Mouse (Mus musculus) lung, postnatal 10 days (tissue): Measurements from ENCODE around the gene Lsm10.

Experiments used
- DNase-seq: peaks from one replicate; pipeline ENCODE4 v3.0.0; 2021

Lsm10 gene

DNA sequence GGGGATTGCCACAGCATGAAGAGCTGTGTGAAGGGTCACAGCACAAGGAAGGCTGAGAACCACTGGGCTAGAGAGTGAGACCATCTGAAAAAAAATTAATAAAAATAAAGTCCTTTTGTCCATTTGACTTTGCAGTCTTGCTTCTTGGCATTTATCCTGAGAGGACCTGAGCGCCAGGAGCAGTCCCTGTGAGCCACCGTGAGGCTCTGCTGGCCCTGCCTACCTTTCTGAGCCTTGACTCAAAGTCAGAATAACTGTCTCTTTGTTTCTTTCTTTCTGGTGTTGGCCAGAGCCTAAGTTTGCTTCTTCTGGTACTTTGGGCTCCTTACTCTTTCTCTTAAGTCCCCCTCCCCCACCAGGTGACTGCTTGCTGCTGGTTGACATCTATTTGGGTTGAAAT is 24.1 kb downstream of the Lsm10 start:
- DNase-seq, result no peak

DNA sequence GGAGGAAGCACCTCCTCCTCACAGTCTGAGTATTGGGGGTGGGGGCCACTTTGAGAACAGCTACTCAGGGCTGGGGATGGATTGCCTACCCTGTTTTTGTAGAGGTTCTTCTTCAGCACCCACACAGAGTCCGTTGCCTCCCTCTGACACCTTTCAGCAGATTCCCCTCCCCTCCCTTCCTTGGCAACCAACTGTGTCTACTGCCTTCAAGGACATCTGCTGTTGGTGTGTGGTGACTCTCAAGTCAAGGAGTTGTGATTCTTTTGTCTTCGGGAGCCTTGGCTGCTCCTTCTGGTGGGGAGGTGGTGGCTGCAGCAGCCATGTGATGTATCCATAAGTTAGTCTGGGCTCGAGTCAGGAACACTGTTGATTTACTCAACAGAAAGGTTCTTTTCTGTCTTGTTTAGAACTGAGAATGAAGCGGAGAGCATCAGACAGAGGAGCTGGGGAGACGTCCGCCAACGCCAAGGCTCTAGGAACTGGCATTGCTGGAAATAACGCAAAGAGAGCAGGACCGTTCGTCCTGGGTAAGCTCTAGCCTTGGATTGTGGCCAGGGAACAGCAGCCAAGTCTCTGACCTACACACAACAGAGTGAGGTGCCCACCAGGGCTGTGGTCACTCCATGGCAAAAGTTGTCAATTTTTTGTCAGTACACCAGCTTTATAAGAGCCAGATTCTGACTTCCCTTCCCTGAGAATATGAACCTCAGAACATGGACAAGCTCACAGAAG is 27.1 kb downstream of the Lsm10 start:
- DNase-seq, result peak; percentile 53

DNA sequence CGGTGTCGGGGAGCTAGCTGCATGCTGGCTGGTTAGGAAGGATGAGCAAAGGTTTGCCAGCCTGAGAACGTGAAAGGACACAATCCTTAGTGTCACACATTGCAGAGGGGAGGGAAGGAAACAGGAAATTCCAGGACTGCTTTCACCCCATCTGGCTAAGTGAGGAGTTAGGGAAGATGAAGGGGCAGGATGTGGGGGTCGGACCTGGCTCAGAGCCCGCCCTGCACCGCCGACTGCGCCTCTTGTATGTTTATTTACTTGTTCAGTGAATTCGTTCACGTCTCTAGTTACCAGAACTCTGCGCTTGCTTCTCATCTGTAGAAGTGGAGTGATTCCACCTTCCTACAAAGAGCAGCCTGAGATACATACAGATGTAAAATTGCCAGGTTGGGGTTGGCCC is 34.1 kb downstream of the Lsm10 start:
- DNase-seq, result peak; percentile 85

DNA sequence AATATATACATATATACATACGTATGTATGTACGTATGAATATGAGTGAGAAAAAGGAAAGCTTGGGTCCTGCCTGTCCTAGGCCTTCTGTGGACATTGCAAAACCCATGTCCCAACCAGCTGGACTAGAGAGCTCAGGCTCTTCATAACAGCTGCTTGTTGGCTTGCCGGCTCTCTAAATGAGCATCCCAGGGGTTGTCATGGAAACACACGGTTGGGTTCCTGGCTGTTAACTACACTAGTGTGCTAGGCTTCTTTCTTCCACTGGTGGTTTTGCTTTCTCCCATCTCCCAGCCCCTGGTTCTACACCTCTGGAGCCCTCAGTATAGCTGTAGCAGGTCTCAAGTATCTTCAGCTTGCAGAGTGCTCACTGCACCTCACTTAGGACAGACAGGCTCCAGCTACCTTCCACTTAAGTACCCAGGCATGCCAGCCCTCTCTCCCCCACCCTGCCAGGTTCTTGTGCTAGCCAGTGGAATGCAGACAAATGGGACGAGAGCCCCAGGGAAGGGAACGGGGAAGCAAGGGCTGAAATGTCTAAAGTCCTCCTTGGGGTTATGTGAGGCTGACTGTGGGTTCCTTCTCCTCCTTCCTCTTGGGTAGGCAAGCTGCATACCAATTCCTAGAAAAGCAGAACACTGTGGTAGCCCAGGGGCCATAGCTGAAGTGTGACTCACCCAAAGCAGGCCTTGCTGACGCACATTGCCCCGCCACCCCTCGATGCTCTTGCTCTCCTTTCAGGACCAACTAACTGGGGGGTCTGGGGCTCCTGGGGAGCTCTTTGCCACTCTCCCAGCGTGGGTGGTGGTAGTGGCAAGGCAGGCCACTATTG is 35.1 kb downstream of the Lsm10 start:
- peak; percentile 82 for DNase-seq

DNA sequence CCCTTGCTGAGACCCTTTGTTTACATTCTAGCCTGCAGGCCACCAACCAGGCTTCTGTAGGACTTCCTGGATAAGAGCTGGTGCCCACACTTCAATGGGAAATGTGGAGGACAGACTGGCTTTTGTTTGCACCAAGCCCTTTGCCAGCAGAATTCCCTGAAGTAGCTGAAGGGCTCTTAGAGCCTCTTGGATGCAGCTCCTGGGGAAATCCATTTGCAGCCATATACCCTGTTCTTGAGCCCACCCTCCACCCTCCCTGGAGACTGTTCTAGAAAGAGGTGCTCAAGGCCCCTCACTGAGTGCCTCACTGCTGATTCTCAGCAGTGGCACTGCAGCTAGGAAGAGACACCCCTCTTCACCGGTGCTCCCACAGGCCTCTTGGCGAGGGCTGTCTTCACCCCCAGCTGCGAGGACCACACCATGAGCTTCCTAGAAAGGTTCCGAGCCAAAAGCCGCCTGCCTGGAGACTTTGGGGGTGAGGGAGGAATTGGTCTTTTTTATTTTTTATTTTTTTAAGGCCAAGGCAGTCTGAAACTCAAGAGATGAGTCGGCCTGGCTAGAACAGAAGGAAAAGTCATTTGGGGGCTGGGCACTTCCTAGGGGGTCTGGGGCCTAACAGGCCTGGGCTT is 36.3 kb downstream of the Lsm10 start:
- DNase-seq, result peak; percentile 56

DNA sequence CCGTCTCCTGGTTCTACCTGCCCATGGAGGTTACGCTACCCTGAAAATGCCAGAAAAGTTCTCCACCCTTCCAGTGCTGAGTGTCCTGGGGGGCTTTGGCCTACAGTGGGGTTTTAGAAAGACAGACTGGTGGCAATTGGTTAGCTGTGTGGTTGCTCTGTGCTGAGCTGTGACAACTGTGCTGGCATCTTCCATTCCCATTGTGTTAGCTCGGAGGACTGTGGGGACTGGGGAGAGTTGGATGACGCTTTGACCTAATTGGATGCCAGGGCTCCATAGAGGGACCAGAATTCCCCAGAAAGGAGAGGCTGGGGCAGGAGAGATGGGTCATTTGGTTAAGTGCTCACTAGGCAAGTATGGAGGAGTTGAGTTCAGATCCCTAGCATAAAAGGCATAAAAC is 37.8 kb downstream of the Lsm10 start:
- DNase-seq, result no peak

DNA sequence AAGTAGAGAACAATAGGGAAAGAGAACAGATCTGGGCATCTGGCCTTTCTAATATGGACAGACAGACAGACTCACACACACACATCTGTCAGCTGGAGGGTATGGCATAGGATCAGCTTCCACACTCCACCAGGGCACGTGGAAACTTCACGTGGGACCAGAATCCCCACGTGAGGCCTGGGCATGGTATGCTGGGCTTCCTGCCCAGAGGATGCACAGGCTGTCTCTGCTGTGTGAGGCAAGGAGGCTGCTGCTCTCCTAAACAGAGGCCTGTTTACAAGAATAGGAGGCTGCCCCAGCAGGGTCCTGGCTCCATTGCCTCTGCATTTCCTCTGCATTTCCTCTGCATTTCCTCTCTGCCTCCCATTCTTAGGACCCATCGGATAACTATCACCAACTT is 38.2 kb downstream of the Lsm10 start:
- no peak for DNase-seq

- DNase-seq, result no peak
These were observed 41.4 kb downstream of the Lsm10 start for GRCm38 (mm10) chr4:126137773-126138172.

DNA sequence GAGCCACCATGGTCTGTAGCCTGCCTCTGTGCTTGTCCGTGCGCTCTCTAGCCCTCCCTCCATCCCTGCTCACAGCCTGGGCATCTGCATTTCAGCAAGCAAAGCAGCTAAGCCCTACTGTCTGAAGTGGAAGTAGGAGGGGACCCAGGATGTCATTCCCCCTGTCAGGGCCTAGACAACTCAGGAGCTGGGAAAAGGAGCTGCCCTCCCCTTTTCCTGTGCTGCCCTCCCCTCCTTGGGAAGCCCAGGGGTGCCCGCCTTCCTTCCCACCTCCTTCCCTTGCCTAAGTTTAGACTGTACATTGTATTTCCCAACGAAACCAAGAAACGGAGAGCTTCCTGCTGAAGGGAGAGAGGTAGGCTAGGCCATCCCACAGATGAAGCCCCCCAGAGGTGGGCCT is 44.6 kb downstream of the Lsm10 start:
- peak; percentile 60 for DNase-seq

- DNase-seq, result peak; percentile 58
These were observed 49.0 kb downstream of the Lsm10 start for GRCm38 (mm10) chr4:126145396-126145795.

DNA sequence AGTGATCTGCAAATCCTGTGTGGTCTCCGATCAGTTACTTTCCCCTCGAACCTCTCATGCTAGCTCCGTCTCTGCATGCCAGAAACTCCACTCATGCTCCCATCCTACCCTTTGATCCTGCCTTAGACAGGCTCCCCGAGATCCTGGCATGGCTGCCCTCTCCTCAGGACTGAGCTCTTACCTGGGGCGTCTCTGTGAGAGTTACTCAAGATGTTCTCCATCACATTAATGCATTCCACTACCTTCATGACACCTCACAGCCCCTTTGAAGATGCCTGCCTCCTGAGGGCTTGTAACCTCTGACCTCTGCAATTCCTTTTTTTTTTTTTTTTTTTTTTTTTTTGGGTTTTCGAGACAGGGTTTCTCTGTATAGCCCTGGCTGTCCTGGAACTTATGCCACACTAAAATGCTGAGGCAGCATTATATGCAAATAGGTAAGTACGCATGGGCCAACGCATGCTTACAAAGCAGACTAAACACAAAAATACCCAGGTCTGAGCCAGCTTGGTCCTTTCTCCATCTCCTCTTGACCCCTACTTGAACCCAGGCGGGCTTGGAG is 50.6 kb downstream of the Lsm10 start:
- DNase-seq, result no peak

GRCm38 (mm10) chr4:126147533-126148160 is 51.2 kb downstream of the Lsm10 start, which contains the start of gene Eva1b:
Eva1b (plus strand) TSS chr4:126147744.
- DNase-seq, result peak; percentile 93
